Mouse (Mus musculus) urinary bladder, adult 2 months (tissue): ENCODE data around the gene Sema4a. TPM values are rescaled to one million over a fixed set of nuclear protein-coding genes. Genes with fewer than 3 reads are reported as not detected.
A peak's percentile ranks its signal among the peaks of the same experiment; 100 is the strongest.

Experiments used
- DNase-seq: peaks from one replicate; pipeline ENCODE4 v3.0.0; 2022; ENCODE audit warnings: low spot score
- polyA plus RNA-seq: library from polyadenylated mRNA; depleted of rRNA; stranded (reverse); fragments of >200 nt; gene quantifications from 2 replicates; pipeline ENCODE4 v1.2.3, GENCODE M21; 2012

Sema4a gene
- polyA plus RNA-seq, 1 experiment: 63.2 TPM

DNA sequence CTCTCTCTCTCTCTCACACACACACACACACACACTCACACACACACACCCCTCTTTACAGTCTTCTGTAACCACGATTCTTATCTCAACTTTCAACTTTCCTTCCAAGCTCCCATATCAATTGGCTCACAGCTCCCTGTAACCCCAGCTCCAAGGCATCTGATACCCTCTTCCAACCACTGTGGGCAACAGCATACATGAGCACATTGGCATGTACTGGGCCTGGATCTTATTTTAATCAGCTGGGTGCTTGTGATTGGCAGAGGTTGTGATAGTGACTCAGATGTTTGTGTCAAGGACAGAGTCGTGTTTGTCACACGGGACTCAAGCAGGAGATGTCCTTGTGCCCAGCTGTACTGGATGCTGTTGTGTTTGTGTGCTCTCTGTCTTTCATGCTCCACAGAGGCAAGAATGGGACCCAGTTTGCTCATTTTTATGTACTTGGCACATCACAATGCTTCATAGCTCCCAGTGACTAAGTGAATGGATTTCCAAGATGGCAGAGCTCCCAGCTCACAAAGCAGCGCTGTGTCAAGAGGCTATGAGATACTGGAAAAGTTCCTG, 33.6 kb downstream of the Sema4a start:
- no peak for DNase-seq

DNA sequence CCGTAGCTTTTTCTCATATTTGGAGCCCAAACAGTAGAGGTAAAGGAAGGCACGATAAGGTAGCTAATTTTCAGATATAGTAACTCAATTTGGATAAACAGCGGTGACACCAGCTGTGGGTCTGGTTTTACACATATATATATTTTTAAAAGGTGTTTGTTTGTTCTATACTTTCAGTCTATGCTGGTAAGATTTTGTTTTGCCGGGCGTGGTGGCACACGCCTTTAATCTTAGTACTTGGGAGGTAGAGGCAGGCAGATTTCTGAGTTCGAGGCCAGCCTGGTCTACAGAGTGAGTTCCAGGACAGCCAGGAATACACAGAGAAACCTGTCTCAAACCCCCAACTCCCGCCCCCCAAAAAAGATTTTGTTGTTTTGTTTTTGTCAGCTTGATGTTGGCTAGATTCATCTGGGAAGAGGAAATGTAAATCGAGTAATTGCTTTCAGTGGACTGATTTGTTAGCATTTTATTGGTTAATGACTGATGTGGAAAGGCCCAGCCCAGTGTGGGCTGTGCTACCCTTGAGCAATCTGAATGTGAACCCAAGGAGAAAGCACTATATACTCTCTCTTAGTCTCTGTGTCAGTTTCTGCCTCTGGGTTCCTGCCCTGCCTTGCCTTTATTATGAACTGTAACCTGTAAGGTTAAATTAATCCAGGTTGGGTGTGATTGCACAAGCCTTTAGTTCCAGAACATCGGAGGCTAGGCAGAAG, 35.1 kb downstream of the Sema4a start:
- DNase-seq: no peak

DNA sequence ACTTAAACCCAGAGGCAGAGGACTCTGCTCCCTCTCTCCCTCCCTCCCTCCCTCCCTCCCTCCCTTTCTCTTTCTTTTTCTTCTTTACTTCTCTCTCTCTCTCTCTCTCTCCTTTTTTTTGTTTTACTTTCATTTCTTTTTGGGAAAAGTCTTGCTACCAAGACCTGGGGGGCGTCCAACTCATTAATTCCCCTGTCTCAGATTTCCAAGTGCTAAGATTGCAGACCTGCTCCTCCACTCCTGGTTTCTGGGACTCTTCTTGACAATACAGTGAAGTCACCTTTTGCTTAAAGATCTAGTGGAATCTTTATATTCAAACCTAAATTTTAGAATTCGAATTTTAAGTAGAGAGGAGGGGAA, 35.7 kb downstream of the Sema4a start:
- no peak for DNase-seq

DNA sequence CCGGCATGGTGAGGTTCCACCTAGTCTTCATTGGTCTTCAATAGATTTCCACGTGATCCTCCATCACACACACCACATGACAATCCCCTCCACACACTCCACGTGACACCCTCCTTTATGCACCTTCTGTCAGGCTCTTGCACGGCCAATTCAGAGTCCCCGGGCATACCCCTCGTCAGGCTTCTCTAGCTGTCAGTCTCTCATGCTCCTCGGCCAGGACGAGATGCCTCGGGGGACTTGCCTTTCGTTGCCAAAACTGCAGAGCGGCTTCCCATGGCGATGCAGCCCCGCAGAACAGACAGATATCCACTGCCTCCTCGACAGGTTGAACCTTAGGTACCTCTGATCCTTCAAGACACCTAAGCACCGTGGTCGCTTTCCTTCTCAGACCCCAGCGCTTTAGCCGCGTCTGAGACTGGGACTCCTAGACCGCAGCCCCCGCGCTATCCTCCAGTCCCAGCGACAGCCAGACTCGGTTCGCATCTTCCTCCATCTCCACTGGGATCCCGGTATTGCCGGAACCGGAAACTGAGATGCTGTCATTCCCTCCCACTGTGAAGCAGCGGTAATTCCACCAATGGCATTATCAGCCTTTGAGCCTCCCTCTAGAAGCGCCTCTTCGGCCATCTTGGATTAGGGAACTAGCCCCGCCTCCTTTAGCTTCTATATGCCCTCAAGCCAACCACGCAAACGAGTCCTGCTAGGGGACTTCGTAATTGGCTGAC, 36.2 kb downstream of the Sema4a start, which contains the start of gene Slc25a44:
Slc25a44 (minus strand) TSS at position 535 of the 725 bp plus-strand sequence.
- peak; percentile 61 for DNase-seq

DNA sequence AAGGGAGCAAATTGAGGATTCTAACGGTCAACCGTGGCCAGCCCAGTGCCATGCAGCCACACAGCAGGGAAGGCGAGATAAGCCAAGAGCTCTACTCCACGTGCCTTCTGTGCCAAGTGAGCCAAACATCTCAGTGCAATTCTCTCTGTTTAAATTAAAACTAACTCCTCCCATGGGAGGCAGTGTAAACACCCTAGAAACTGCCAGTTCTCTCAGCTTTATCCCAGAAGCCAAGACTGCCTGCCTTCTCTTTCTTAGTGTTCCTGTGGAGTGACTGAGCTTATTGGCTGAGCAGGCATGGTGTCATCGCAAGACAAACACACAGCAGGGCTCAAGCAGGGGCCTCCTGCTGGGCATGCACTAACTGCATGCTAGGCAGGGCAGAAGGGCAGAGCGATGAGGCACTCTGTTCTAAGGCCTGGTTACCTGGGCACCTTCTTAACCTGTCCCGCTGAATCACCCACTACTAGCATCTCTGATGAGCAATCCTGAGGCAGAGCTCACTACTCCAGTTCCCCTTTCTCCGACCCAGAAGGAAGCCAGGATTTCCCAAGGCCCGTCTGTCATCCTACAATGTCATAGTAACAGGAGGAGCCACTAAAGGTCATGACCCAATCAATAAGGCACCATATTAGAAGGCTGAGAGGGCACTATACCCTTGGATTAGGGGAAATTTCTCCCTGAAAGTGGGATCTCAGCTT, 38.8 kb downstream of the Sema4a start:
- no peak for DNase-seq

DNA sequence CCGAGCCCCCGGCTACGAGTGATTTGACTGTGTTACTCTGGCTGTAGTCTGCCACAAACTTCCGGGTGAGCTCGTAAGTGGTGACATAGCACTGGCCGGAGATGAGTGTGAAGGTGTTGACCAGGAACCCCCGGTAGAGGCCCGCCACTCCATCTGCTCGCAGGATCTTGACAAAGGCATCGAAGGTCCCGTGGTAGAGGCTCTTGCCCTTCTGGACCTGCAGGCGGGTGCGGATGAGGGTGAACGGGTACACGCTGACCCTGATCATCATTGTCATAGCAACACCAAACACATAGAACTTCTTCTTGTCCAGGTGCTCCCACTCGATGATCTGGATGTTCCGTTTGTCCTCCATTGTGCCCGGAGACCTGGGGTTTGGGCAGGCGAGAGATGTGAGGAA, 40.2 kb downstream of the Sema4a start:
- no peak for DNase-seq

DNA sequence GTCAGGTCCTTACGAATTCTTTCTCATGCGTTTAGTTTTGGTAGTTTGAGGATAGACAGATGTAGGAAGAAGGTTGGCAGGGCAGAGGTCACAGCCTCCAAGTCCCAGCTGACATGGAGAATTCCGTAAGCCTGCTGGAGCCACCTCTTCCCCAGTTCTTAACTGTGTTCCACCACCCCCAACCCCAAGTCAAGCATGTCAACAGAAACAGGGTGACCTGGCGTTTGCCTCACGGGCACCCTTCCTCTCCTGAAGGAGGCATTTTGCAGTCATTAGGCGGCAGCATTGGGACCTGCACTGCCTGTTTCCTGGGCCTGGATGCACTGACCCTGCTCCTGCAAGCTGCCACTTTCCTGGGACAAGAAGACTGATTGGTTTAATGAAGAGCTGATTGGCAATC, 43.0 kb downstream of the Sema4a start:
- DNase-seq: no peak

DNA sequence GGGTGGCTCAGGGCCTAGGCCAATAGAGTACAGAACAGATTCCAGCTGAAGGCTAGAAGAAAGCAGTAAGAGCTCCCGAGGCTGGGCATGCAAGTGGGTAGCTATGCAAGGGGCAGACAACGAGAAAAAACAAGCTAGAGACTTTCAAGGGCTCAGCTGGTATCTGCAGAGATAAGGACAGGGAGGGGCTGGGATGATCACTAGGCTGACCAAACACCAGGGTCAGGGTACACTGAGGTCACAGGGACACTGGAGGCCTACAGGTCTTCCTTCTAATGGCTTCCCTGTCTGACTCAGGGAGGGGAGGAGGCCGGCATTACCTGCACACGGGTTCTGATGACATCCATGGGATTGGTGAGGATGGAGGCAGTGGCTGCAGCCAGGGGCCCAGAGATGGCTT, 45.3 kb downstream of the Sema4a start:
- no peak for DNase-seq

DNA sequence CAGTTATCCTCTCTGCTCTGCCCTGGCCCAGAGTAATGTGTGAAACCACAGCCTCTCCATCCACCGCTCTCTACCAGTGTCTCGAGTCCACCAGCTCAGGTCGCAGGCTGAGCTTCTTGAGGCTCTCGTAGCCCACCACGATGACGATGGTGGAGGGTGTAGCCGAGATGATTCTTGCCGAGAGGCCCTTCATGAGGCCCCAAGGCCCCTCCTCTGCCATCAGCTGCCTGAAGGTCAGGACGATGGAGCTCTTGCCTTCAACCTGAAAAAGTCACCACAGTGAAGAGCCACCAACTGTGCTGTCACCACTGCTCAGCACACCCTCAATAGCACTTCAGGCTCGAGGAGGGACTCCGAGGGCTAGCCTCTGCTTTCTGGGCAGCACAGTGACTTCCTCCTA, 48.3 kb downstream of the Sema4a start:
- no peak for DNase-seq

DNA sequence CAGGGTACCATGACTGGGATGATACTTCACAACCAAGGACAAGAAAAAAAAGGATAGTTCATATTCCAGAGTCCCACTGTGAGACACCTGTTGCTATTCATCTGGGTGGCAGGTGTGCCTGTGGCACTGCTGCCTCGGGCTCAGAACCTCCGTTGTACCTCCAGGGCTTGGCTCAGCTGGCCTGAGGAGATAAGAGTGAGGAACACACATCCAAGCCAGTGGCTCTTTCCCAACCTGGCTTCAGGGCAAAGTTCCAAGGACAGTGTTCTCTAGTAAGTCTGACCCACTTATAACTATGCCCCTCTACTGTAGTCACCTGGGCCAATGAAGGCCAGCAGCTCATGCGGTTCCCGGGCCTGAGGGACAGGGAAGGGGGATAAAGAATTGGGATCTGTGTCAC, 49.3 kb downstream of the Sema4a start:
- DNase-seq: no peak

DNA sequence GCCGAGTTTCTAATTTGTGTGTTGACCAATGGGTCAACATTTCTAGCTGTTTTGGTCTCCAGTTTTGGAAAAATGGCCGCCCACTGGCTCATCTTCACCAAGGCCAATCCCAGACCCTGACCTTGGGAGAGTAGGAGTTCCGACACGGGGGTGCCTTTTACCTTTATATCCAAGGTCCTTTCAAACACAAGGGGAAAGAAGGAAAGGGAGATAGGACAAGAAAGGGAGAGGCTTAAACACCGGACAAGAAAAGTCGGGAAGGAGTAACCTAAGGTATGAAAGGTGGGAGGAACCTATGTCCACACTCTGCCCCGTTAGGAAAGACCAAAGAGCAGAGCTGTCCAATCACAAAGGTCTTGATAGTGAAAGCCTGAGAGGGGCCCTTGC, 50.3 kb downstream of the Sema4a start:
- no peak for DNase-seq

DNA sequence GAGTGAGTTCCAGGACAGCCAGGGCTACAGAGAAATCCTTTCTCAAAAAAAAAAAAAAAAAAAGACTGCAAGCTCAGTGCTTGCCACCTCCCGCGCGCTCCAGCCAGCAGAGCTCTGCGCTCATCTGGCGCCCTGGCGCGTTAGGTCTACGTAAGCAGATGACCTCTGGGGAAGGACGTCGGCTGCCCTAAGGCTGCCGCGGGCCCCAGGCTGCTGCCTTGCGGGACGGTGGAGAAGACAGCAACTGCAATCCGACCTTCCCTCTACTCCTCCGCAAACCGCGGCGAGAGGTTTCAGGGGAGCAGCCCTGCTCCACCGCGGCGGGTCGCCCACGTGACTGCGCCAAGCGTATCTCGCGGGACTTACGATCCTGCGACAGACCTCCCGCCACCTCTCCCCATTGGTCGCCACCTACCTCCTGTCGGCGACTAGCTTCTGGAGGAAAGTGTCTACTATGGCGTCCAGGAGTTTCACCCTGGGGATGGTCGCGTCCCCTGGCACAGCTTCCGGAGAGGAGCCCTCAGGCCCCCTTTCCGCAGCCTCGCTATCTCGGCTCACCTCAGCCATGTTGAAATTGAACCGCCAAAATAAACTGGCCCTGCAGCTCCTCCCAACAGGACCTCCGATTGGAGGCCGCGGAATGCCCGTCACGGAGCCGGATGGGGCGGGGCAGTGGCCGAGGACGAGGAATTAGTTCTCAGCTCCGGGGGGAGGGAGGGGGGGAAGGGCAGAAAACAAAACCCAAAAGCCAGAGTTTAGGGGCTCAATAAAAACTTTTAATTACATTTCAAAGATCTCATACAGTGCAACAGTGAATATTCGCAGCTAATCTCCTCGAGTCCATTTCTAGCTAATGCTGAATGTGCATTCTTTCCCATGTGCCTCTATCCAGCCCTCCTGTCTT, 51.0 kb downstream of the Sema4a start, which contains the start of gene Pmf1:
Pmf1 (minus strand) TSS at position 591 of the 904 bp plus-strand sequence.
- peak; percentile 85 for DNase-seq

DNA sequence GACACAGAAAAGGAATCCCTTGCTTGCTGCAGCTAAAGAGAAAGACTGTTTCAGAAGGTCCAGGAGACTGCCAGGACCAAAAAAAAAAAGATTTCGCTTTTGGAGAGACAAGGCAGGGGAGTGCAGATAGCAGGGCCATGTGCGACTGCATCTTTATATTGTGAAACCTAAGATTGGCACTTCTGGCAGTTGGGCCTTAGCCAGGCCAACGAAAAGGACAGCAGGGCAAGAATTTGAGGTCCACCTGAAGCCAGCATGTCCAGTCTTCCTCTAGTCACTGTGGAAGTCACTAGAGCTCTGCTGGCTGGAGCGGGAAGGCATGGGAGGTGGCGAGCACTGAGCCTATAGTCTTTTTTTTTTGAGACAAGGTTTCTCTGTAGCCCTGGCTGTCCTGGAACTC, 52.0 kb downstream of the Sema4a start:
- DNase-seq: no peak

DNA sequence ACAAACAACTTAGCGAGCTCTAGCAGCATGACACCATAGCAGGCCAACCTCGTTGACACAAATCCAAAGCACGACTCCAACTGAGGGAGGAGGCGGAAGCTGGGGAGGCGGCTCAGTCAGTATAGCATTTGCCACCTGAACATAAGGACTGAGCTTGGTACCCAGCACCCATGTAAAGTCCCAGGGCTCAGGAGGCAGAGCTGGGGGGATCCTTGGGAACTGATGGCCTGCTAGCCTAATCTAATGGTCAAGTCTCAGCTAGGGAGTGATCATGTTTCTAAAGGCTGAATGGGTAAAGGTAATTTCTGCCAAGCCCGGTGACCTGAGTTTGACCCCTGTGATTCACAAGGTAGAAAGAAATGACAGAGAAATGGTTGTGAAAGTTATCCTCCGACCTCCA, 53.5 kb downstream of the Sema4a start:
- no peak for DNase-seq

DNA sequence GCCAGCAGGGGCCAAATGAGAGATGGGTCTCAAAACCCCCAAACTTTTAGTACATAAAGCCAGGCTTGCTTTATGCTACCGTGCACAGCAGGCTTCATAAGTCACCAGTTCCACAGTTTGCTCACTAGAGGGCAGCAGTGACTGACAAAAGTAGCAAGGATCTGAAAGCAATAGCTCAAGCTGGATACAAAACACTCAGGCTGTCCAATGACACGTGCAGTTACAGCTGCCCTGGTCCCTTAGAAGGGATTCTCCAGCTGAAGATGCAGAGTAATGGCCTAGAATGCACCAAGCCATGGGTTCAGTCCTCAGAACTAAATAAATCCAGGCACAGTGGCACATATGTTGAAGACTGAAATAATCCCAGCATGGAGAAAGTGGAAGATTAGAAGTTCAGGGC, 53.9 kb downstream of the Sema4a start:
- DNase-seq: no peak

DNA sequence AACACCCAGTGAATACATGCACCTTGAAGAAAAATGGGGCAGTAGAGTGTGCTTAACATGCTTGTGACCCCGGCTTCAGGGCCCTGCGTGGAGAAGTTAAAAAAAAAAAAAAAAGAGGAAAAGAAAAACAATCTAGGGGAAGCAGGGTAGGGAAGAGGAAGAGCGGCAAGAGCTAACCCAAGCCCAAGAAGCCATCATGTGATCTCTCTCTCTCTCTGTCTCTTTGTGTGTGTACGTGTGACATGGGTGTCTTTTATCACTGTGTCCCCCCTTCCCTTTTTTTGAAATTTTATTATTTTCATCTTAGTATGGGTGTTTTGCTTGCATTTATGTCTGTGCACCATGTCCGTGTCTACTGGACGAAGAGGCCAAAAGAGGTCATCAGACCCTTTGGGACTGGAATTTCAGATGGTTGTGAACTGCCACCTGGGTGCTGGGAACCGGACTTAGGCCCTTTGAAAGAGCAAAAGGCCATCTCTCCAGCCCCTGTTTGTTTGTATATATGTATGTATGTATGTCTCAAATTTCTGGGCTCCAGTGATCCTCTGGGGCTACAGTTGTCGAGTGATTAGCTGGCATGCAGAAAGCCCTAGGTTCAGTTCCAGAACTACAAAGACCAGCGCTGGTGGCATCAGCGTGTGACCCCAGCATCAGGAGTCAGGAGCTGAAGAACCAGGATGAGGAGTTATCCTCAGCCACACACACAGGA, 57.3 kb downstream of the Sema4a start:
- DNase-seq: no peak

DNA sequence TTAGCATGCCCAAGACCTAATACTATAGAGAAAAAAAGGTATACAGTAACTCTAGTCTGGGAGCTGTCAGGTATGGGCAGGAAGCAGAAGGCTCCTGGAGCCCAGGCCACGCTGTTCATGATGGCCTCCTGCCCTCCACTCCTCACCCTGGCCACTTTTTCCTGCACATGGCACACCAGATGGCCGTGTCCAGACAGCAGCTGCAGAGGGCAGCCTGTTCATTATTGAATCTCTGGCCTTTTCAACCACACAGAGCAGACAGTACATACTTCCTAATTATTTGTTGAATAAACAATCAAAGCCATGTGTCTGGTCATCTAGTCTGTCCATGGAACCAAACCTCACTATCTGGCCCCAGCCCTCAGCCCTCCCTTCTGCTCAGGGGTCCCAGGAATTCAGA, 62.3 kb downstream of the Sema4a start:
- DNase-seq: no peak

DNA sequence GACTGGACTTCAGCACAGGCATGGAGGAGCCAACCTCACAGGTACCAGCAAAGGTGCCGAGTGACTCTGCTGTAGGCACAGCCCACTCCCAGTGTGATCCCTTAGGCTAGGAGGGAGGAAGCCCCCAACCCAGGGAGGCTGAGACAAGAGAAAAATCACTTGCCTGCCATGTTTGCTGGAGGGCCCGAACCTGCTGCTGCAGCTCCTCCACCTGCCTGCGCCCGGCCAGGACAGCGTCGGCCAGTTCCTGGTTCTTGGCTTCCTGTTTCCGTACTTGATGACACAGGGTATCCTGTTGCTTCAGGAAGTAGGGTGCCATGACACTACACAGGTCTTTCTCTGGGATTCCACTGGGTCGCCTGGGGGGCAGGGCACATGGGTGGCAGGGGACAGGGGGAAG, 65.2 kb downstream of the Sema4a start:
- DNase-seq: no peak

DNA sequence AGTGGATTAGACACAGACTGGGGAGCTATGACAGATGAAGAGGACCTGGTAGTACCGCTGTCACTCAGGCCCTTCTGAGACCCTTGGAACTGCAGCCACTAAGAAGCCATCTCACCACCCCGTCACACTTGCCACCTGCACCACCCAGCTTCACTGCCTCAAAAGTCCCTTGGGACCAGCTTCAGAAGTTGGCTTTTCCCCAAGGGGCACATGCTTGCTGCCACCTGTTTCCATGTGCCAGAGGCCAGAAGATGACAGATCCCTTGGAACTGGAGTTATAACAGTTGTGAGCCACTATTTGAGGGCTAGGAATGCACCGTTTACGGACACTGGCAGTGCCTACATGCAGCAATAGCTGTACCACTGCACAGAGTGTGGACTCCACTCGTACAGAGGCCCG, 65.7 kb downstream of the Sema4a start:
- no peak for DNase-seq

DNA sequence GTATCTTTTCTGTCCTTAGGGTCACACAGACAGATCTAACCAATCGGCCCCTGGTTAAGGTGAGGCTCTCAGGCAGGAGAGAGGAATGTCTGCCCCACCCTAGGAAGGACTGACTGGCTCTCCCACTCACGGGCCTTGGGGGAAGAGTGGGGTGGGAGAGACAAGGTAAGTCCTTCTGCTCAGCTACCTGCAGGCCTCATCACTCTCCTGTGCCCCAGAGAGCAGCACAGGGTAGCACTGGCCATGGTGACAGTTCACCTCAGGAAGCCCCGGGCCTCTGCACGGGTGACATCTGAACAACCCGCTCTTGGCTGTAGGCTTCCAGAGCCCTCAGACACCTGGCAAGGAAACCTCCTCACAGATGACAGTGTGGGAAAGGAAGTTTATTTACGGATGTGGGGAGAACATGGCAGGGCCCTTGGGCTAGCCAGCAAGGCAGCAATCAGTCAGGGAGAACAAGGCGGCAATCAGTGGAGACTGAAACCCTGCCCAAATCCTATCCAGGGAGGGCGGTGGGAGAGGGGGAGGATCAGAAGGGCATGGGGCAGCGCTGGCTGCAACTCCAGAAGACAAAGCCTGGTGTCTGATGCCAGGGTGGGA, 67.1 kb downstream of the Sema4a start:
- no peak for DNase-seq
